Mouse (Mus musculus): ENCODE data around the gene Mpv17l2.

- TF ChIP-seq FLI1 (IDR thresholded peaks at IDR 0.05; ENCODE audit: low read length) (no peak), GATA1 (IDR thresholded peaks at IDR 0.05; ENCODE audit: borderline replicate concordance, low read length) (no peak)
Observed at GRCm38 (mm10) chr8:70755661-70756475, 4.9 kb downstream of the Mpv17l2 start.

Measured in megakaryocyte, embryonic 14.5 days (primary cell).